8 mouse cellular contexts compared by ENCODE assay signal in genomic region chr14:36919146-36919545, GRCm38 (mm10). TPM values are rescaled to one million over a fixed set of nuclear protein-coding genes. Genes with fewer than 3 reads are reported as not detected.
DNase-seq lines count a peak whose midpoint lies in the region; ATAC-seq and TF ChIP-seq lines count a peak whose summit lies in the region.

No protein-coding gene starts in this region.

- H3K4me2 ChIP-seq in hindbrain, embryonic 11.5 days (replicated peaks; ENCODE audit: low read depth, low read length): no peak overlapping the region

- in situ Hi-C loops in ES-E14 (cut with MboI; ENCODE audit: low sequenced_read_pairs in 2 of 2, unreplicated experiment in 2 of 2): no loop called here

- WGBS in hindbrain, embryonic 11.5 days: 53% methylated on average over 13 of the region's 13 CpGs

- DNase-seq in ES-E14 (ENCODE audit: low read depth, low spot score): no peak
- peak; percentile 64 to 74 for DNase-seq in cerebellum, postnatal 10 days
- peak; percentile 42 to 63 for DNase-seq in frontal cortex, postnatal 10 days (ENCODE audit: low spot score in 2 of 2)
- peak; percentile 31 for DNase-seq in hindbrain, embryonic 11.5 days (ENCODE audit: low spot score)
- peak; percentile 70 for DNase-seq in layer of hippocampus, adult 9-11 months
- peak; percentile 91 for DNase-seq in lung, postnatal 10 days
- DNase-seq in right cerebral cortex, postnatal 4 days: peak; percentile 56

- peaks cover 0 to 7% of the 10 kb centered on the region in 2 experiments; a peak in 3 of 4 replicates for H3K4me1 ChIP-seq in ES-E14 (ENCODE audit: control insufficient read depth in 2 of 2, insufficient read depth in 2 of 2, low read length in 2 of 2, poor library complexity in 1 of 2)
- H3K4me1 ChIP-seq in hindbrain, embryonic 11.5 days (replicated peaks; ENCODE audit: control insufficient read depth, insufficient read depth, low read length): no peaks in the 10 kb centered on the region

- no peaks in the 10 kb centered on the region for H3K9me3 ChIP-seq in ES-E14 (ENCODE audit: control insufficient read depth, insufficient read depth, low read depth, low read length)
- no peaks in the 10 kb centered on the region for H3K9me3 ChIP-seq in hindbrain, embryonic 11.5 days (ENCODE audit: control insufficient read depth, low read length)

- H3K27me3 ChIP-seq in hindbrain, embryonic 11.5 days (ENCODE audit: control insufficient read depth, insufficient read depth, low read length): no peaks in the 10 kb centered on the region

- peak overlapping the region; percentile 76; the same call in 1 of the 2 replicates for H3K9ac ChIP-seq in ES-E14 (ENCODE audit: insufficient read depth, low read depth, low read length, poor library complexity, severe bottlenecking)
- H3K9ac ChIP-seq in hindbrain, embryonic 11.5 days (ENCODE audit: low read depth, low read length): no peak overlapping the region

- peak overlapping the region; percentile 36 to 55 for H3K4me3 ChIP-seq in ES-E14 (ENCODE audit: insufficient read depth in 1 of 2, low read depth in 1 of 2, low read length in 2 of 2, poor library complexity in 1 of 2, severe bottlenecking in 1 of 2)
- H3K4me3 ChIP-seq in hindbrain, embryonic 11.5 days (ENCODE audit: low read depth, low read length): no peak overlapping the region

- no peak for ATAC-seq in hindbrain, embryonic 11.5 days (ENCODE audit: low FRiP score)
- no peak for ATAC-seq in erythroblast, adult 5-6 weeks (replicated peaks; ENCODE audit: low FRiP score, poor library complexity, severe bottlenecking)

- no peak overlapping the region for H3K27ac ChIP-seq in ES-E14 (ENCODE audit: insufficient read depth, low read depth, low read length, poor library complexity, severe bottlenecking)
- H3K27ac ChIP-seq in hindbrain, embryonic 11.5 days (ENCODE audit: low read depth, low read length): peak overlapping the region; percentile 45

- H3K36me3 ChIP-seq in ES-E14 (ENCODE audit: control insufficient read depth, insufficient read depth, low read length, poor library complexity, severe bottlenecking): no peaks in the 10 kb centered on the region
- H3K36me3 ChIP-seq in hindbrain, embryonic 11.5 days (ENCODE audit: control insufficient read depth, insufficient read depth, low read length): no peaks in the 10 kb centered on the region

TF ChIP-seq in ES-E14, 5 proteins besides CTCF, POLR2A, EP300 and RAD21:
- TF ChIP-seq ZNF384 (IDR thresholded peaks at IDR 0.05; ENCODE audit: low read depth, low read length) (no peak), CHD2 (IDR thresholded peaks at IDR 0.05; ENCODE audit: low read depth, low read length) (no peak), HCFC1 (IDR thresholded peaks at IDR 0.05; ENCODE audit: borderline replicate concordance, insufficient read depth, low read length) (no peak), MAFK (IDR thresholded peaks at IDR 0.05; ENCODE audit: insufficient read depth, low read depth, low read length) (no peak), ZC3H11A (IDR thresholded peaks at IDR 0.05; ENCODE audit: borderline replicate concordance, low read depth, low read length) (no peak)

RNA-seq across cellular contexts. Expression of gene Ccser2, which starts 49.4 kb away (rescaled TPM):
- total RNA-seq in ES-E14 (2012; rRNA removed): 10.4 and 19.2 TPM in 2 replicates
- 47.1 and 50.2 TPM in 2 replicates for polyA plus RNA-seq in hindbrain, embryonic 11.5 days (2014; fragmentation: Nextera tagmentation; extraction: Ambion mirVana)
- total RNA-seq in erythroblast, adult 5-6 weeks (2015; ENCODE audit: low replicate concordance): 3.8 and 5.2 TPM in 2 replicates
- 2.9 and 3.2 TPM in 2 replicates for total RNA-seq in erythroblast, adult 5-6 weeks (2017; ENCODE audit: low replicate concordance)
